17 mouse cellular contexts compared by ENCODE assay signal in genomic region chr11:71755115-71755514, GRCm38 (mm10). TPM values are rescaled to one million over a fixed set of nuclear protein-coding genes. Genes with fewer than 3 reads are reported as not detected.
DNase-seq lines count a peak whose midpoint lies in the region; ATAC-seq lines count a peak whose summit lies in the region.
"Had no signal": no experiment of that assay in that cellular context is flagged by ENCODE, and none has a peak within 500 bp of the region (broad histone marks: within the 10 kb centered on the region; RNA-seq: fewer than 3 reads in every experiment).

No protein-coding gene starts in this region.

- H3K36me3 ChIP-seq in hindbrain, embryonic 15.5 days: 0 out of 2 replicates have a peak, but pooled peaks cover 3% of the 10 kb centered on the region
- peaks cover 1% of the 10 kb centered on the region; the same call in 1 of the 2 replicates for H3K36me3 ChIP-seq in midbrain, embryonic 16.5 days (ENCODE audit: control insufficient read depth, insufficient read depth, low read length)
- H3K36me3 ChIP-seq: heart, embryonic 12.5 days; limb, embryonic 10.5 days; liver, embryonic 13.5 days; stomach, embryonic 15.5 days had no signal

- H3K27ac ChIP-seq in hindbrain, embryonic 15.5 days (replicated peaks): peak overlapping the region; percentile 68
- 0 out of 2 replicates have a peak overlapping the region, but pooled peaks have one; percentile 36 for H3K27ac ChIP-seq in midbrain, embryonic 16.5 days (ENCODE audit: low read length)
- H3K27ac ChIP-seq: limb, embryonic 10.5 days; liver, embryonic 13.5 days; stomach, embryonic 15.5 days had no signal

- H3K9me3 ChIP-seq in hindbrain, embryonic 15.5 days: no peaks in the 10 kb centered on the region
- no peaks in the 10 kb centered on the region for H3K9me3 ChIP-seq in midbrain, embryonic 16.5 days (replicated peaks; ENCODE audit: control insufficient read depth, low read length, poor library complexity, severe bottlenecking)
- H3K9me3 ChIP-seq: heart, embryonic 12.5 days; limb, embryonic 10.5 days; liver, embryonic 13.5 days; stomach, embryonic 15.5 days had no signal

- peaks cover 86% of the 10 kb centered on the region for H3K4me1 ChIP-seq in hindbrain, embryonic 15.5 days (replicated peaks)
- peaks cover 47% of the 10 kb centered on the region for H3K4me1 ChIP-seq in midbrain, embryonic 16.5 days (ENCODE audit: control insufficient read depth, insufficient read depth, low read length)
- H3K4me1 ChIP-seq: liver, embryonic 13.5 days had no signal

- intact Hi-C loops in left cerebral cortex, postnatal 10 days (cut with DNase I): no loop called here

- 50% methylated on average over 2 of the region's 2 CpGs for WGBS in hindbrain, embryonic 15.5 days
- 50% methylated on average over 2 of the region's 2 CpGs for WGBS in midbrain, embryonic 16.5 days

- H3K4me2 ChIP-seq in hindbrain, embryonic 15.5 days: peak overlapping the region; percentile 85
- H3K4me2 ChIP-seq in midbrain, embryonic 16.5 days (ENCODE audit: low read length): peak overlapping the region; percentile 30
- H3K4me2 ChIP-seq: heart, embryonic 12.5 days; liver, embryonic 13.5 days; stomach, embryonic 15.5 days had no signal

- peak; percentile 41 for DNase-seq in cerebellum, adult 8-10 months
- no peak for DNase-seq in cerebellum, postnatal 10 days
- peak; percentile 61 for DNase-seq in cerebellum, adult 9-10 months
- DNase-seq in frontal cortex, postnatal 36 days (ENCODE audit: low spot score in 2 of 2): no peak
- DNase-seq in left cerebral cortex, postnatal 10 days (ENCODE audit: extremely low spot score in 1 of 2, low spot score in 2 of 2): no peak
- DNase-seq: adrenal gland, postnatal 25 days; heart, postnatal 4 days; kidney, adult 18-20 months; kidney, postnatal 14 days; liver, embryonic 13.5 days had no signal

- H3K27me3 ChIP-seq in hindbrain, embryonic 15.5 days: no peaks in the 10 kb centered on the region
- no peaks in the 10 kb centered on the region for H3K27me3 ChIP-seq in midbrain, embryonic 16.5 days (ENCODE audit: control insufficient read depth, insufficient read depth, low read depth, low read length)

- H3K9ac ChIP-seq in hindbrain, embryonic 15.5 days: no peak overlapping the region
- H3K9ac ChIP-seq in midbrain, embryonic 16.5 days (ENCODE audit: low read depth, low read length): 0 out of 2 replicates have a peak overlapping the region, but pooled peaks have one; percentile 10
- H3K9ac ChIP-seq: heart, embryonic 12.5 days; liver, embryonic 13.5 days; stomach, embryonic 15.5 days had no signal

- ATAC-seq in hindbrain, embryonic 15.5 days (ENCODE audit: low FRiP score, low read depth): no peak
- no peak for ATAC-seq in midbrain, embryonic 16.5 days
- ATAC-seq: activated CD4-positive, CD25-positive, alpha-beta regulatory T cell, adult 4 months had no signal

- no peak overlapping the region for H3K4me3 ChIP-seq in hindbrain, embryonic 15.5 days
- no peak overlapping the region for H3K4me3 ChIP-seq in midbrain, embryonic 16.5 days (ENCODE audit: low read depth, low read length)
- H3K4me3 ChIP-seq: heart, embryonic 12.5 days; limb, embryonic 10.5 days; liver, embryonic 13.5 days; stomach, embryonic 15.5 days had no signal

RNA-seq across cellular contexts. Expression of gene Wscd1, which starts 5.4 kb away (rescaled TPM):
- 93.2 and 95.6 TPM in 2 replicates for polyA plus RNA-seq in hindbrain, embryonic 15.5 days (2015; fragmentation: Nextera tagmentation; extraction: Ambion mirVana)
- 75.3 and 86.3 TPM in 2 replicates for polyA plus RNA-seq in midbrain, embryonic 16.5 days (2015; fragmentation: Nextera tagmentation; extraction: Ambion mirVana)
- 10 to 100 TPM; 65.2 to 69.8 TPM for total RNA-seq in left cerebral cortex, postnatal 10 days (2021)
- total RNA-seq: megakaryocyte, adult 5-6 weeks had no signal
- polyA plus RNA-seq: activated CD4-positive, CD25-positive, alpha-beta regulatory T cell, adult 4 months had no signal

Comparison
In these comparisons a context has a peak if more than half of its experiments do, and no peak if none do; other contexts are left out.
1. DNase-seq: peak in cerebellum, adult 8-10 months (single experiment) and cerebellum, adult 9-10 months (single experiment); none in cerebellum, postnatal 10 days (0 of 2), frontal cortex, postnatal 36 days (0 of 2) and left cerebral cortex, postnatal 10 days (0 of 2).